Mouse (Mus musculus): ENCODE data around the gene H2-Ke6. TPM values are rescaled to one million over a fixed set of nuclear protein-coding genes. Genes with fewer than 3 reads are reported as not detected.
"Not testable (repeated sequence)": the region's sequence is repeated elsewhere in the genome, so short reads cannot be mapped to it uniquely, and the experiment has no call there.

Gene H2-Ke6
- polyA plus RNA-seq, 1 experiment: 122 TPM

DNA sequence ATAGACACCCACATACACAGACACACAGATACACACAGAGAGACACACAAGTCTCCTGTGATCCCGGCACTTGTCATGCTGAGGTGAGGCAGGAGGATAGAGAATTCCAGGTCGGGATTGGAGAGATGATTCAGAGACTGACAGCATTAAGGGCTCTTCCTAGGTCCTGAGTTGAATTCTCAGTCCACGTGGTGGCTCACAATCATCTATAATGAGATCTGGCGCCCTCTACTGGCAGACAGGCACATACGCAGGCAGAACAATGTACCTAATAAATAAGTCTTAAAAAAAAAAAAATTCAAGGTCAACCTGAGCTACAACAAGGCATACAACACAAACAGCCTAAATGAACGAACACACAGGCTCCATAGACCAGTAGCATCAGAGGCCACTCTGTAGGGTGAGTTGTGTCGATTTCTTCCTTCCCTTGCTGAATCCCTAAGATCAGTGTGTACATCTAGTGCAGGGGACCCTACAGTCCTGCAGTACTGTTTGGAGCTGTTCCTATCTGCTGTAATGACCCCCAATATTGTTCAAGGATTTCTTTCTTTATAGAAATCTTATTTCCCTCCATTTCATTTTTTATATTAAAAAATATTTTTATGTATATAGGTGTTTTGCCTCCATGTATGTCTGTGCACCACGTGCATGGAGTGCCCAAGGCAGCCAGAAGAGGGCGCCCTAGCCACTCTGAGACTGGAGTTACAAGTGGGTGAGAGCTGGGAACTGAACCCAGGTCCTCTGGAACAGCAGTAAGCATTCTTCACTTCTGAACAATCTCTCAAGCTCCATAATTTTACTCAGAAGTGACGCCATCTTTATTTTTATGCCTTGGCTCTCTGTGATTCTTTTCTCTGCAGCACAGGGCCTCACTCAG lies 35.8 kb downstream of the H2-Ke6 start:
- no peak overlapping the region for H3K27ac ChIP-seq (ENCODE audit: insufficient read depth, low read length)
- WGBS: 38% methylated on average over 10 of the region's 10 CpGs
- peaks cover 3% of the 10 kb centered on the region; the same call in 1 of the 2 replicates for H3K4me1 ChIP-seq (ENCODE audit: control insufficient read depth, insufficient read depth, insufficient read length)
- TF ChIP-seq CTCF (IDR thresholded peaks at IDR 0.05; ENCODE audit: extremely low read depth, insufficient read depth, insufficient read length, insufficient replicate concordance) (peak; percentile 59; the same call in 1 of the 2 replicates), POLR2A (IDR thresholded peaks at IDR 0.05; ENCODE audit: low read depth, low read length) (no peak)
- H3K36me3 ChIP-seq (ENCODE audit: control insufficient read depth, insufficient read depth, low read length): peaks cover 9% of the 10 kb centered on the region
- peak; percentile 54 to 73 for DNase-seq (ENCODE audit: low read depth in 1 of 2, low spot score in 2 of 2)
- no peaks in the 10 kb centered on the region for H3K27me3 ChIP-seq (ENCODE audit: control insufficient read depth, insufficient read depth, low read length)
- no peak overlapping the region for H3K4me3 ChIP-seq (ENCODE audit: extremely low read depth, insufficient read depth, insufficient read length)

DNA sequence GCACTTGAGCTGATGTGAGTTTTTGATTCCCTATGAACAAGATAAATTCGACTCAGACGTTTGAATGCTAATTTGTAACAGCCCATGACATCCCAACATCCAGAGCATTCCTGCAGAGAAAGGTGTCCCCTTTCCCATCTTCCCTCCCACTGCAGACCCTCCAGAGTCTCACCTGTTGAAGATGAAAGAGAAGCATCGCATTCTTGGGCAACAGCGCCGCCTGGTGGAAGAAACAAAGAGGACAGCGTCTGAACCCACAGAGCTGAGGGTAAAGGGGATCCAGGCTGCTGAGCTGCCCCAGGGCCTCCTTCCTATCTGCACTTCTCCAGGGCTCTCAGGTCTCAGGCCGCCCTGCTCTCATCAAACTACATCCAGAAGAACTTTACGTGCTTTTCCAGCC lies 45.7 kb downstream of the H2-Ke6 start:
- not testable (repeated sequence) for H3K27ac ChIP-seq (ENCODE audit: insufficient read depth, low read length); H3K27me3 ChIP-seq (ENCODE audit: control insufficient read depth, insufficient read depth, low read length); H3K36me3 ChIP-seq (ENCODE audit: control insufficient read depth, insufficient read depth, low read length); H3K4me3 ChIP-seq (ENCODE audit: extremely low read depth, insufficient read depth, insufficient read length)
- peaks cover 22% of the 10 kb centered on the region for H3K4me1 ChIP-seq (ENCODE audit: control insufficient read depth, insufficient read depth, insufficient read length)
- DNase-seq (ENCODE audit: low read depth in 1 of 2, low spot score in 2 of 2): peak in 1 of 2 experiments; percentile 67
- TF ChIP-seq CTCF (IDR thresholded peaks at IDR 0.05; ENCODE audit: extremely low read depth, insufficient read depth, insufficient read length, insufficient replicate concordance): peak; percentile 47; the same call in 1 of the 2 replicates
- WGBS: 12% methylated on average over 8 of the region's 8 CpGs

DNA sequence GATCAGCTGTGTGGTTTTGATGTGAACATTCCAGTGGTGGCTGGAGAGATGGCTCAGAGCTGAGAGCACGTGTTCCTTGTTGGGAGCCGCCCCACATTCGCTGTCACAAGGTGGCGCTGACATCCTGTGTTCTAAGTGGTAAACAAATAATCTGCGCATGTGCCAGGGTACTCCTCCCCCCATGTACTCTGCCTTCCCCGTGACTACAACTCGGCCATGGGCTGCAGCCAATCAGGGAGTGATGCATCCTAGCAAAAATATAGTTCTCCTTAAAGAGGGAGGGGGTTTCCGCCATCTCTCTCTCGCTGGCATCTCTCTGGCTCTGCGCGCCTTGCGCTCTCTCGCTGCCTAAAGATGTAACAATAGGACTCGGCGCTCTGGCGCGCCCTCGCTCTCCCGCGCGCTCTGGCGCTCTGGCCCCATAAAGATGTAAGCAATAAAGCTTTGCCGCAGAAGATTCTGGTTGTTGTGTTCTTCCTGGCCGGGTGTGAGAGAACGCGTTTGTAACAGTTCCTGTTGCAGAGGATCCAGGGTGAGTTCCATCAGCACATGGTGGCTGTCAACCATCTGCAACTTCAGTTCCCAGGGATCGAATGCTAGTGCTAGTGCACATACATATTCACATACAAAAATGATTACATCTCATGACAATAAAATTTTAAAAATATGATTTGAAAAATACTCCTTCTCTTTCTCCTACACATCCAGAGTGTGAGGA lies 46.5 kb downstream of the H2-Ke6 start:
- Histone ChIP-seq H3K4me3 (ENCODE audit: extremely low read depth, insufficient read depth, insufficient read length) (peak overlapping the region; percentile 66), H3K4me1 (ENCODE audit: control insufficient read depth, insufficient read depth, insufficient read length) (peaks cover 22% of the 10 kb centered on the region), H3K27ac (ENCODE audit: insufficient read depth, low read length) (peak overlapping the region; percentile 97)
- peak; percentile 85 to 95 for DNase-seq (ENCODE audit: low read depth in 1 of 2, low spot score in 2 of 2)
- H3K36me3 ChIP-seq (ENCODE audit: control insufficient read depth, insufficient read depth, low read length); H3K27me3 ChIP-seq (ENCODE audit: control insufficient read depth, insufficient read depth, low read length): not testable (repeated sequence)
- peak; percentile 13; the same call in 1 of the 2 replicates for TF ChIP-seq POLR2A (IDR thresholded peaks at IDR 0.05; ENCODE audit: low read depth, low read length)
- peak; percentile 28; the same call in 1 of the 2 replicates for TF ChIP-seq CTCF (IDR thresholded peaks at IDR 0.05; ENCODE audit: extremely low read depth, insufficient read depth, insufficient read length, insufficient replicate concordance)
- WGBS: 2% methylated on average over 27 of the region's 27 CpGs

DNA sequence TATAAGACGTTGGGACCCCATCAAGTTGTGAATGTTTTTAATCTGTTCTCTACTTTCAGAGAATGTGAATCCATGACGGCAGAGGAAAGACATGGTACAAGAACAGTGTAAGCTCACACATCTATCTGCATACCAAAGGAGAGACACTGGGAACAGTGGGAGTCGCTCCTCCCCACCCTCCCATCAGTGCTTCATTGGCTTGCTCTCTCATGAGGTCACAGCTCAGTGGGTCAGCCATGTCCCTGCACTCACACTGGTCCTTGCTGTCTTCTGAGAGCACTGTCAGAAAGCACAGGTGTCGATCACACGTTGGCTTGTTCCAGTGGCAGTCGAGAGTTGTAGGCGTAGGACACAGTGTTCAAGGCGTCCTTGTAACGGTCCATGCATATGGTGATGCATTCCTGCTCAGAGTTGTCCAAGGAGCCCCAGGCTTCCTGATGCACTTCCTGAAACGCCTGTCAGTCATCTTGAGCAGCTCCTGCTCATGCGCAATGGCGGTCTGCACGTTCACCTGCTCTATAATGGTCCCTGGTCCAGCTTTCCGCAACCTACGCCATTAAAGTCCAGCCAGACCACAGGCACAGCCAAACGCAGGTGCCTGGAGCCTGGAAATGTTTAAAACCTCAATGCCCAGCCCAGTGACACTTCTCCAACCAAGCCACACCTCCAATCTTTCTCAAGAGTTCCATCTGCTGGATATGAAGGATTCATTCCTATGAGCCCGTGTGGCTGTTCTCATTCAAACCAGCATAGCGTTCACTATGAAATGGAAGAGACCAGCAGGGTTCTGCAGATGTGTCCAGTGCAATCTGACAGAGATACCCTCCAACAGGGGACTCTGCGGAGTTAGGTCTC lies 47.5 kb downstream of the H2-Ke6 start:
- TF ChIP-seq POLR2A (IDR thresholded peaks at IDR 0.05; ENCODE audit: low read depth, low read length): no peak
- no peak for TF ChIP-seq CTCF (IDR thresholded peaks at IDR 0.05; ENCODE audit: extremely low read depth, insufficient read depth, insufficient read length, insufficient replicate concordance)
- H3K4me3 ChIP-seq (ENCODE audit: extremely low read depth, insufficient read depth, insufficient read length): no peak overlapping the region
- H3K36me3 ChIP-seq (ENCODE audit: control insufficient read depth, insufficient read depth, low read length): 0 out of 2 replicates have a peak, but pooled peaks cover 2% of the 10 kb centered on the region
- 84% methylated on average over 19 of the region's 19 CpGs for WGBS
- peak overlapping the region; percentile 88 for H3K27ac ChIP-seq (ENCODE audit: insufficient read depth, low read length)
- DNase-seq (ENCODE audit: low read depth in 1 of 2, low spot score in 2 of 2): no peak
- H3K4me1 ChIP-seq (ENCODE audit: control insufficient read depth, insufficient read depth, insufficient read length): peaks cover 22% of the 10 kb centered on the region
- no peaks in the 10 kb centered on the region for H3K27me3 ChIP-seq (ENCODE audit: control insufficient read depth, insufficient read depth, low read length)

DNA sequence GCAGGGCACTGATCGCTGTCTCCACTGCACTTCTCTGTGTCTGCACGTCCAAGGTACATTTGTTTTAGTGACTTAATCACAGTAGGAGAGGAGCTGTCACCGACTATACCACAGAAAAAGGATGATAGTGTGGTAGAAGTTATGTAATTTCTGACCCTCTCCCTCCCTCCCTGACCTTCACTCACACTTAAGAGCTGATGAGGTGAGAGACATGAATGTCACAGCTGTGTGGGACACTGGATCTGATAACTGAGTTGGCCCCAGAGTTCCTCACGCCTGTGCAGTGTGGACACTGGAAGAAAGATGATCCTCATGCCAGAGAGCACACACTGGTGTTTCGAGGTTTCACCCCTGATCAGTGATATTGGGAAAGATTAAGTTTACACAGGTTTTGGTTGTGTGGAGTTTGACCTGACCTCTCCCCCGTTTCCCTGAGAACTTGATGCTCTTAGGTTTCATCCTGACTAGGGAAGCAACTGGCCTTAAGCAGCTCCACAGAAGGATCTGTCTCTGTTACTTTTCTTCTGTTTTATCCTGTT lies 48.3 kb downstream of the H2-Ke6 start:
- peak overlapping the region; percentile 93 for H3K27ac ChIP-seq (ENCODE audit: insufficient read depth, low read length)
- DNase-seq (ENCODE audit: low read depth in 1 of 2, low spot score in 2 of 2): no peak
- TF ChIP-seq CTCF (IDR thresholded peaks at IDR 0.05; ENCODE audit: extremely low read depth, insufficient read depth, insufficient read length, insufficient replicate concordance) (no peak), POLR2A (IDR thresholded peaks at IDR 0.05; ENCODE audit: low read depth, low read length) (no peak)
- H3K27me3 ChIP-seq (ENCODE audit: control insufficient read depth, insufficient read depth, low read length): no peaks in the 10 kb centered on the region
- H3K4me3 ChIP-seq (ENCODE audit: extremely low read depth, insufficient read depth, insufficient read length): no peak overlapping the region; the same call in 1 of the 2 replicates
- peaks cover 3% of the 10 kb centered on the region; the same call in 1 of the 2 replicates for H3K36me3 ChIP-seq (ENCODE audit: control insufficient read depth, insufficient read depth, low read length)
- WGBS: 62% methylated on average over 6 of the region's 6 CpGs
- H3K4me1 ChIP-seq (ENCODE audit: control insufficient read depth, insufficient read depth, insufficient read length): peaks cover 22% of the 10 kb centered on the region

DNA sequence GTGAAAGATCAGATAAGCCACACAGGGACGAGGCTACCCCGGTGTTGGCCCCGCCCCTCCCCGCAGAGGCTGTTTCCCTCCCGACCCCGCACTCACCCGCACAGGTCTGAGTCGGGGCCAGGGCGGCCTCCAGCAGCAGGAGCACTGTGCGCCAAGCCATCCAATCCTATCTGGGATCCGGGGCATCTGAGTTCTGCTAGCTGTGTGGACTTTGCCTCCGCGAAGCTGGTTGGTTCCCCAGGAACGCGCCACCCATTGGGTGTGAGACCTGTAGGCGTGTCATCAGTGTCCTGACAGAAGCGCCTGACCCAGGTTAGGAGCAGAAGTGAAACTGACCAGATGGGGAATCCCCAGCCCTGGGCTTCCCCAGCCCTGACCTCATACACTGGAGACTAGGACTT lies 49.2 kb downstream of the H2-Ke6 start:
- DNase-seq (ENCODE audit: low read depth in 1 of 2, low spot score in 2 of 2): peak; percentile 89 to 94
- peak overlapping the region; percentile 93 for H3K27ac ChIP-seq (ENCODE audit: insufficient read depth, low read length)
- H3K27me3 ChIP-seq (ENCODE audit: control insufficient read depth, insufficient read depth, low read length): no peaks in the 10 kb centered on the region
- peak overlapping the region; percentile 75 for H3K4me3 ChIP-seq (ENCODE audit: extremely low read depth, insufficient read depth, insufficient read length)
- peaks cover 3% of the 10 kb centered on the region; the same call in 1 of the 2 replicates for H3K36me3 ChIP-seq (ENCODE audit: control insufficient read depth, insufficient read depth, low read length)
- WGBS: 1% methylated on average over 17 of the region's 17 CpGs
- H3K4me1 ChIP-seq (ENCODE audit: control insufficient read depth, insufficient read depth, insufficient read length): peaks cover 22% of the 10 kb centered on the region
- no peak for TF ChIP-seq CTCF (IDR thresholded peaks at IDR 0.05; ENCODE audit: extremely low read depth, insufficient read depth, insufficient read length, insufficient replicate concordance)
- peak; percentile 77 for TF ChIP-seq POLR2A (IDR thresholded peaks at IDR 0.05; ENCODE audit: low read depth, low read length)

Data from spleen, adult 2 months (tissue).